Mouse (Mus musculus): ENCODE data around the gene Atg5. TPM values are rescaled to one million over a fixed set of nuclear protein-coding genes. Genes with fewer than 3 reads are reported as not detected.

The Atg5 gene
- polyA plus RNA-seq, 1 experiment = 2.0 TPM

- Histone ChIP-seq H3K4me3 (ENCODE audit: control insufficient read depth, low read depth, low read length) (no peak overlapping the region), H3K4me1 (ENCODE audit: control insufficient read depth, insufficient read depth, low read length) (no peaks in the 10 kb centered on the region), H3K27me3 (ENCODE audit: control insufficient read depth, insufficient read depth, low read length) (no peaks in the 10 kb centered on the region), H3K27ac (ENCODE audit: control insufficient read depth, insufficient read depth, low read depth, low read length) (no peak overlapping the region), H3K36me3 (ENCODE audit: control insufficient read depth, insufficient read depth, low read length) (no peaks in the 10 kb centered on the region; the same call in 1 of the 2 replicates)
- TF ChIP-seq CTCF (IDR thresholded peaks at IDR 0.05; ENCODE audit: control insufficient read depth, insufficient read depth, insufficient replicate concordance, low read depth, low read length) (no peak), POLR2A (IDR thresholded peaks at IDR 0.05; ENCODE audit: control insufficient read depth, low read depth, low read length) (no peak)
Measured at GRCm38 (mm10) chr10:44309250-44309649, 41.1 kb downstream of the Atg5 start.

DNA sequence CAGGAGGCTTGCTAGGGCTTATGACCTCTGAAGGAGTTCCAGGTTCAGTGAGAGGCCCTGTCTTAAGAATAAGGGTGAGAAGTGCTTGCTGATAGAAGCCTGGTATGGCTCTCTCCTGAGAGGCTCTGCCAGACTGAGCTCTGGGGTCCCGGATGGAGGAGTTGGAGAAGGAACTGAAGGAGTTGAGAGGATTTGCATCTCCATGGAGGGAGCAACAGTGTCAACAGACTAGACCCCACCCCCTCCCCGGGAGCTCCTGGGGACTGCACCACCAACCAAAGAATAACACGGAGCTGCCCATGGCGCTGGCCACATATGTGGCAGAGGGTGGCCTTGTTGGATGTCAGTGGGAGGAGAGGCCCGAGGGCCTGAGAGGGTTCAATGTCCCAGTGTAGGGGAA lies 47.1 kb downstream of the Atg5 start:
- TF ChIP-seq POLR2A (IDR thresholded peaks at IDR 0.05; ENCODE audit: control insufficient read depth, low read depth, low read length) = no peak
- no peak for TF ChIP-seq CTCF (IDR thresholded peaks at IDR 0.05; ENCODE audit: control insufficient read depth, insufficient read depth, insufficient replicate concordance, low read depth, low read length)

GRCm38 (mm10) chr10:44316280-44317270 lies 48.4 kb downstream of the Atg5 start:
- Histone ChIP-seq H3K4me3 (ENCODE audit: control insufficient read depth, low read depth, low read length) (no peak overlapping the region), H3K36me3 (ENCODE audit: control insufficient read depth, insufficient read depth, low read length) (no peaks in the 10 kb centered on the region), H3K27ac (ENCODE audit: control insufficient read depth, insufficient read depth, low read depth, low read length) (no peak overlapping the region), H3K27me3 (ENCODE audit: control insufficient read depth, insufficient read depth, low read length) (no peaks in the 10 kb centered on the region), H3K4me1 (ENCODE audit: control insufficient read depth, insufficient read depth, low read length) (no peaks in the 10 kb centered on the region)
- TF ChIP-seq POLR2A (IDR thresholded peaks at IDR 0.05; ENCODE audit: control insufficient read depth, low read depth, low read length) (no peak), CTCF (IDR thresholded peaks at IDR 0.05; ENCODE audit: control insufficient read depth, insufficient read depth, insufficient replicate concordance, low read depth, low read length) (no peak)

More for the DNA sequence above, 47.1 kb downstream of the Atg5 start:
- Histone ChIP-seq H3K4me1 (ENCODE audit: control insufficient read depth, insufficient read depth, low read length) (no peaks in the 10 kb centered on the region), H3K27ac (ENCODE audit: control insufficient read depth, insufficient read depth, low read depth, low read length) (no peak overlapping the region), H3K27me3 (ENCODE audit: control insufficient read depth, insufficient read depth, low read length) (no peaks in the 10 kb centered on the region), H3K4me3 (ENCODE audit: control insufficient read depth, low read depth, low read length) (no peak overlapping the region), H3K36me3 (ENCODE audit: control insufficient read depth, insufficient read depth, low read length) (no peaks in the 10 kb centered on the region)

DNA sequence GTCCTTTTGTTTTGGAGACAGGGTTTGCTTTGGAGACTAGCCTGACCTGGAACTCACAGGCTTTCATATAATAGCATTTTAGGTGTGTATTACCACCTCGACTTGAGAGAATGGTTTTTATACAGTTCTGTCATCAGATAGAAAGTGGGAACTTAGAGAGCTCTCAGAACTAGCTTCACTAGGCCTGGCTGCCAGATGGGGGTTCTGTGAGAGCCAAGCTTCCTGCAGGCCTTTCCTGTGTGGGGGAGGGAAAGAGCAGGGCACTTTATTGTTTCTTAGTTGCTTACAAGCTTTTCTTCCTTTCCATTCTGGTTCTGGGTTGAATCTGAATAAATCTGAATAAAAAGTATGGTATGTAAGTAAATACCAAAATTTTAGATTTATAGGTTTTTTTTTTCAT lies 54.0 kb downstream of the Atg5 start:
- Histone ChIP-seq H3K27me3 (ENCODE audit: control insufficient read depth, insufficient read depth, low read length) (no peaks in the 10 kb centered on the region), H3K36me3 (ENCODE audit: control insufficient read depth, insufficient read depth, low read length) (no peaks in the 10 kb centered on the region)

DNA sequence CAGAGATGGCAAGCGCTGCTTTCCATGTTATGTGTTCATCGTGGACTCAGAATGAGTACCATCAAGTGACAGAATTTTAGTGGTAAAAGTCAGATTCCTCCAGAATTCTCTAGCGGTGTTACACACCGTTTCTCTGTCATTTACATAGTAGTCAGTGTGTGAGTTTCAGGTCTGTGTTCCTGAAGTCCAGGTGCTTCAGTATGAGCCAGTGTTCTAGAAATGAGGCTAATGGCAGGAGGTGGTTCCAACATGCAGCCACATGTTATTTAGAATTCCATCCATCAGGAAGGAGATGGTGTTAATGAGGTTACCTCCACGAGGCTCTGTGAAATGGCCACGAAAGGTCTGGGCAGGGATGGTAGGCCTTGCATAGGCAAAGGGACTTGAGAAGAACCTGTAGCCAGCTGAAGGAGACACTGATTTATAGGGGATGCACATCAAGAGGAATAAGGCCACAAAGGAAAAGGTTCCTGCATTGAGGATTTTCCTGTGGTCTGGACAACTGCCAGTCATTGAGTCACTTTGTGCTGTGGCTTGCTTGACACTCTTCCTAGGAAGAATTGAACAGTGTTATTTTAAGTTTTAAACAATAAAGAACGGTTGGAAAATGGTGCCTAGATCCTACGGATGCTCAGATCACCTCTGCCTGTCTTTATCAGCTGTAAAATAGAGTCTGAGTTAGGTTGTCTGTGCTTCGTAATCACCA lies 55.1 kb downstream of the Atg5 start:
- Histone ChIP-seq H3K36me3 (ENCODE audit: control insufficient read depth, insufficient read depth, low read length) (no peaks in the 10 kb centered on the region), H3K27ac (ENCODE audit: control insufficient read depth, insufficient read depth, low read depth, low read length) (no peak overlapping the region), H3K27me3 (ENCODE audit: control insufficient read depth, insufficient read depth, low read length) (no peaks in the 10 kb centered on the region), H3K4me1 (ENCODE audit: control insufficient read depth, insufficient read depth, low read length) (peaks cover 3% of the 10 kb centered on the region), H3K4me3 (ENCODE audit: control insufficient read depth, low read depth, low read length) (no peak overlapping the region)
- TF ChIP-seq POLR2A (IDR thresholded peaks at IDR 0.05; ENCODE audit: control insufficient read depth, low read depth, low read length) = no peak
- TF ChIP-seq CTCF (IDR thresholded peaks at IDR 0.05; ENCODE audit: control insufficient read depth, insufficient read depth, insufficient replicate concordance, low read depth, low read length) = no peak

More for the DNA sequence above, 54.0 kb downstream of the Atg5 start:
- H3K4me3 ChIP-seq (ENCODE audit: control insufficient read depth, low read depth, low read length) = no peak overlapping the region
- TF ChIP-seq POLR2A (IDR thresholded peaks at IDR 0.05; ENCODE audit: control insufficient read depth, low read depth, low read length) (no peak), CTCF (IDR thresholded peaks at IDR 0.05; ENCODE audit: control insufficient read depth, insufficient read depth, insufficient replicate concordance, low read depth, low read length) (no peak)
- peaks cover 3% of the 10 kb centered on the region for H3K4me1 ChIP-seq (ENCODE audit: control insufficient read depth, insufficient read depth, low read length)
- no peak overlapping the region for H3K27ac ChIP-seq (ENCODE audit: control insufficient read depth, insufficient read depth, low read depth, low read length)

GRCm38 (mm10) chr10:44323836-44324235 lies 55.7 kb downstream of the Atg5 start:
- TF ChIP-seq CTCF (IDR thresholded peaks at IDR 0.05; ENCODE audit: control insufficient read depth, insufficient read depth, insufficient replicate concordance, low read depth, low read length) = no peak
- no peak for TF ChIP-seq POLR2A (IDR thresholded peaks at IDR 0.05; ENCODE audit: control insufficient read depth, low read depth, low read length)
- Histone ChIP-seq H3K36me3 (ENCODE audit: control insufficient read depth, insufficient read depth, low read length) (no peaks in the 10 kb centered on the region), H3K4me1 (ENCODE audit: control insufficient read depth, insufficient read depth, low read length) (peaks cover 3% of the 10 kb centered on the region), H3K4me3 (ENCODE audit: control insufficient read depth, low read depth, low read length) (no peak overlapping the region), H3K27ac (ENCODE audit: control insufficient read depth, insufficient read depth, low read depth, low read length) (no peak overlapping the region), H3K27me3 (ENCODE audit: control insufficient read depth, insufficient read depth, low read length) (no peaks in the 10 kb centered on the region)

All from testis, adult 2 months (tissue).